Mouse (Mus musculus): ENCODE measurements around the gene Gm49450. TPM values are rescaled to one million over a fixed set of nuclear protein-coding genes. Genes with fewer than 3 reads are reported as not detected.
"Not testable (repeated sequence)": the region's sequence is repeated elsewhere in the genome, so short reads cannot be mapped to it uniquely, and the experiment has no call there.

The Gm49450 gene
- polyA plus RNA-seq, 1 experiment from 2014 or later, result not detected

- Histone ChIP-seq H3K9ac (peak overlapping the region; percentile 77), H3K27me3 (peaks cover 6% of the 10 kb centered on the region; the same call in 1 of the 2 replicates), H3K4me3 (replicated peaks) (peak overlapping the region; percentile 68), H3K36me3 (no peaks in the 10 kb centered on the region), H3K27ac (peak overlapping the region; percentile 86), H3K4me1 (replicated peaks) (peaks cover 32% of the 10 kb centered on the region), H3K4me2 (peak overlapping the region; percentile 74), H3K9me3 (replicated peaks) (no peaks in the 10 kb centered on the region)
- DNase-seq, result no peak
- ATAC-seq (ENCODE audit: low read depth), result no peak
- 32% methylated on average over 6 of the region's 6 CpGs for WGBS (ENCODE audit: insufficient replicate concordance)
These were observed 31.3 kb upstream of the Gm49450 start for GRCm38 (mm10) chr15:98984681-98985080.

- Histone ChIP-seq H3K27ac (no peak overlapping the region), H3K27me3 (peaks cover 6% of the 10 kb centered on the region; the same call in 1 of the 2 replicates), H3K36me3 (no peaks in the 10 kb centered on the region), H3K9me3 (replicated peaks) (no peaks in the 10 kb centered on the region), H3K4me2 (no peak overlapping the region), H3K4me3 (replicated peaks) (no peak overlapping the region), H3K9ac (no peak overlapping the region), H3K4me1 (replicated peaks) (peaks cover 32% of the 10 kb centered on the region)
- DNase-seq (no peak), ATAC-seq (ENCODE audit: low read depth) (no peak)
- 47% methylated on average over 16 of the region's 16 CpGs for WGBS (ENCODE audit: insufficient replicate concordance)
These were observed 30.2 kb upstream of the Gm49450 start for GRCm38 (mm10) chr15:98983431-98984081.

GRCm38 (mm10) chr15:98982100-98982499 is 28.7 kb upstream of the Gm49450 start:
- Histone ChIP-seq H3K9ac (no peak overlapping the region), H3K27ac (no peak overlapping the region), H3K4me1 (replicated peaks) (peaks cover 32% of the 10 kb centered on the region), H3K9me3 (replicated peaks) (no peaks in the 10 kb centered on the region), H3K4me2 (no peak overlapping the region), H3K36me3 (no peaks in the 10 kb centered on the region), H3K4me3 (replicated peaks) (no peak overlapping the region), H3K27me3 (peaks cover 6% of the 10 kb centered on the region; the same call in 1 of the 2 replicates)
- DNase-seq (no peak), ATAC-seq (ENCODE audit: low read depth) (no peak)
- 78% methylated on average over 6 of the region's 6 CpGs for WGBS (ENCODE audit: insufficient replicate concordance)

GRCm38 (mm10) chr15:98980012-98980614 is 26.8 kb upstream of the Gm49450 start:
- Histone ChIP-seq H3K36me3 (no peaks in the 10 kb centered on the region), H3K4me3 (replicated peaks) (no peak overlapping the region), H3K9me3 (replicated peaks) (no peaks in the 10 kb centered on the region), H3K4me1 (replicated peaks) (peaks cover 23% of the 10 kb centered on the region), H3K4me2 (no peak overlapping the region), H3K27me3 (peaks cover 9% of the 10 kb centered on the region; the same call in 1 of the 2 replicates), H3K9ac (no peak overlapping the region), H3K27ac (no peak overlapping the region)
- no peak for ATAC-seq (ENCODE audit: low read depth)
- 60% methylated on average over 7 of the region's 7 CpGs for WGBS (ENCODE audit: insufficient replicate concordance)
- DNase-seq, result no peak

- Histone ChIP-seq H3K27me3 (peaks cover 9% of the 10 kb centered on the region; the same call in 1 of the 2 replicates), H3K4me2 (no peak overlapping the region), H3K4me1 (replicated peaks) (peaks cover 8% of the 10 kb centered on the region), H3K27ac (no peak overlapping the region), H3K9ac (no peak overlapping the region), H3K36me3 (no peaks in the 10 kb centered on the region), H3K9me3 (replicated peaks) (no peaks in the 10 kb centered on the region), H3K4me3 (replicated peaks) (no peak overlapping the region)
- ATAC-seq (ENCODE audit: low read depth), result no peak
- 64% methylated on average over 20 of the region's 20 CpGs for WGBS (ENCODE audit: insufficient replicate concordance)
- no peak for DNase-seq
These were observed 25.2 kb upstream of the Gm49450 start for GRCm38 (mm10) chr15:98978409-98979172.

- Histone ChIP-seq H3K4me3 (replicated peaks) (no peak overlapping the region), H3K36me3 (no peaks in the 10 kb centered on the region), H3K9ac (no peak overlapping the region), H3K27me3 (peaks cover 9% of the 10 kb centered on the region; the same call in 1 of the 2 replicates), H3K4me1 (replicated peaks) (0 out of 2 replicates have a peak, but pooled peaks cover under 1% of the 10 kb centered on the region), H3K27ac (no peak overlapping the region), H3K4me2 (no peak overlapping the region), H3K9me3 (replicated peaks) (no peaks in the 10 kb centered on the region)
- WGBS (ENCODE audit: insufficient replicate concordance), result 77% methylated on average over 14 of the region's 14 CpGs
- DNase-seq (no peak), ATAC-seq (ENCODE audit: low read depth) (no peak)
These were observed 24.5 kb upstream of the Gm49450 start for GRCm38 (mm10) chr15:98977759-98978408.

GRCm38 (mm10) chr15:98976763-98977758 is 23.7 kb upstream of the Gm49450 start:
- ATAC-seq (ENCODE audit: low read depth) (no peak), DNase-seq (no peak)
- Histone ChIP-seq H3K27ac (no peak overlapping the region), H3K27me3 (peaks cover 9% of the 10 kb centered on the region; the same call in 1 of the 2 replicates), H3K9me3 (replicated peaks) (no peaks in the 10 kb centered on the region), H3K4me2 (no peak overlapping the region), H3K4me3 (replicated peaks) (no peak overlapping the region), H3K36me3 (no peaks in the 10 kb centered on the region), H3K9ac (no peak overlapping the region), H3K4me1 (replicated peaks) (no peaks in the 10 kb centered on the region)
- 72% methylated on average over 21 of the region's 21 CpGs for WGBS (ENCODE audit: insufficient replicate concordance)

- Histone ChIP-seq H3K9me3 (replicated peaks) (no peaks in the 10 kb centered on the region), H3K4me3 (replicated peaks) (no peak overlapping the region), H3K27me3 (0 out of 2 replicates have a peak, but pooled peaks cover 13% of the 10 kb centered on the region), H3K27ac (no peak overlapping the region), H3K4me1 (replicated peaks) (peaks cover 16% of the 10 kb centered on the region), H3K36me3 (no peaks in the 10 kb centered on the region), H3K4me2 (no peak overlapping the region), H3K9ac (no peak overlapping the region)
- ATAC-seq (ENCODE audit: low read depth), result no peak
- 82% methylated on average over 9 of the region's 9 CpGs for WGBS (ENCODE audit: insufficient replicate concordance)
- no peak for DNase-seq
These were observed 19.8 kb upstream of the Gm49450 start for GRCm38 (mm10) chr15:98973015-98973614.

GRCm38 (mm10) chr15:98971576-98972320 is 18.4 kb upstream of the Gm49450 start:
- not testable (repeated sequence) for H3K9me3 ChIP-seq (replicated peaks); H3K27ac ChIP-seq; H3K36me3 ChIP-seq; DNase-seq; H3K27me3 ChIP-seq; H3K9ac ChIP-seq; H3K4me3 ChIP-seq (replicated peaks); ATAC-seq (ENCODE audit: low read depth); H3K4me2 ChIP-seq
- H3K4me1 ChIP-seq (replicated peaks), result peaks cover 16% of the 10 kb centered on the region
- WGBS (ENCODE audit: insufficient replicate concordance), result 63% methylated on average over 15 of the region's 15 CpGs

Measured in liver, embryonic 13.5 days (tissue).